Mouse (Mus musculus) brain, embryonic 18.5 days (tissue): ENCODE results near the gene Foxc1.

Experiments
- DNase-seq: peaks from one replicate; pipeline ENCODE4 v3.0.0-alpha.2; 2012; ENCODE audit warnings: low read depth, low spot score

Foxc1 gene

GRCm38 (mm10) chr13:31806890-31807735 lies 680 bp downstream of the Foxc1 start:
- no peak for DNase-seq

DNA sequence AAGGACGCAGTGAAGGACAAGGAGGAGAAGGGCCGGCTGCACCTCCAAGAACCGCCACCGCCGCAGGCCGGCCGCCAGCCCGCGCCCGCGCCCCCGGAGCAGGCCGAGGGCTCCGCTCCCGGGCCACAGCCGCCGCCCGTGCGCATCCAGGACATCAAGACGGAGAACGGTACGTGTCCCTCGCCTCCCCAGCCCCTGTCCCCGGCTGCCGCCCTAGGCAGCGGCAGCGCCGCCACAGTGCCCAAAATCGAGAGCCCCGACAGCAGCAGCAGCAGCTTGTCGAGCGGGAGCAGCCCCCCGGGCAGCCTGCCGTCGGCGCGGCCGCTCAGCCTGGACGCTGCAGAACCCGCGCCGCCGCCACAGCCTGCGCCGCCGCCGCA lies 1.3 kb downstream of the Foxc1 start:
- DNase-seq = no peak

GRCm38 (mm10) chr13:31808116-31808803 lies 1.8 kb downstream of the Foxc1 start:
- DNase-seq = no peak

GRCm38 (mm10) chr13:31808804-31809420 lies 2.5 kb downstream of the Foxc1 start:
- DNase-seq = no peak

GRCm38 (mm10) chr13:31809701-31810100 lies 3.3 kb downstream of the Foxc1 start:
- DNase-seq = no peak

DNA sequence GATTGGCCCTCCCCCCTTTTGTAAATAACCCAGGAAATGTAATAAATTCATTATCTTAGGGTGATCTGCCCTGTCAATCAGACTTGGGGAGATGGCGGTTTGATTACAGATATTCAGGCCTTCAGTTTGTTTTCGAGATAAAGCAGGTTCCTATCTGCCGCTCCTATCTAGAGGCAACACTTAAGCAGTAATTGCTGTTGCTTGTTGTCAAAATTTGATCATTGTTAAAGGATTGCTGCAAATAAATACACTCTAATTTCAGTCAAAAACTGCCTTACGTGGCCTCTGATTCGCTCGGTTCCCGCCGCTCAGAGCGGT lies 3.9 kb downstream of the Foxc1 start:
- DNase-seq = no peak

DNA sequence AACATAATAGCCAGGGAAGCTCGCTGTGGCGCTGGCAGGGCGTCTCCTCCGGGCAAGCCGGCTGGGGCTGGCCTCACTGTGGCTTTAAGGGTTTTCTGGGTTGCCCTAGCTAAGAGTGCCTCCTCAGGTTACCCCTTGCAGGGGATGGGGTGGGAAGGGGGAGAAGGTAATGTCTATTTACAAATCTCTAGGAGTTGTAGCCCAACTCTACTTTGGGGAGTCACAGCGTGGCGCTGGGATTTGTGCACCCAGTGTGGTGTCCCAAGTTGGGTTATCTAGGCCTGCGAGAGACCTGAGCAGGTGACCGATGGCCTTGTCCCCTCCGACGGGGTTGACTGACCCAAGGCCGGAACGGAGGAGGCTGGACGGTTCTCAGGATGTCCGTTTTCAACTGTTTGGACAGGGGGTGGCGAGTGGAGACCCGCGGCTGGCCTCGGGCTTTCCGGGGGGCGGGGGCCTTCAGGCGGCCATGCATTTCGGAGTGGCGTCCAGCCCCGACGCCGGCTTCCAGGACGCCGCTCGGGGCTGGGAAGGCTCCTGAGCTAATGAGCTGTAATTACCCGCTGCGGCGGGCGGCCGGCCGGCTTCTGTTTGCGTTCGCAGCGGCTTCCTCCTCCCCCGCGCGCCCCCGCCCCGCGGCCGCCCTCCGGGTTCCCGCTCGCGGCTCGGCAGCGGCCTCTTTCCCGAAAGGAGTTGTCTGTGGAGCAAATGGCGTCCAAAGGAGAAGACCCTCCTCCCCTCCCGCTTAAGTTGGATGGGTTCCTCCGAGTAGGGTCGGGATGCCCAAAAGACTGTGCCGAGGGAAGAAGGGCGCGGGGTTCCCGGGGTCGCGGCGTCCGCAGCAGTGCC lies 4.5 kb downstream of the Foxc1 start:
- DNase-seq = no peak

DNA sequence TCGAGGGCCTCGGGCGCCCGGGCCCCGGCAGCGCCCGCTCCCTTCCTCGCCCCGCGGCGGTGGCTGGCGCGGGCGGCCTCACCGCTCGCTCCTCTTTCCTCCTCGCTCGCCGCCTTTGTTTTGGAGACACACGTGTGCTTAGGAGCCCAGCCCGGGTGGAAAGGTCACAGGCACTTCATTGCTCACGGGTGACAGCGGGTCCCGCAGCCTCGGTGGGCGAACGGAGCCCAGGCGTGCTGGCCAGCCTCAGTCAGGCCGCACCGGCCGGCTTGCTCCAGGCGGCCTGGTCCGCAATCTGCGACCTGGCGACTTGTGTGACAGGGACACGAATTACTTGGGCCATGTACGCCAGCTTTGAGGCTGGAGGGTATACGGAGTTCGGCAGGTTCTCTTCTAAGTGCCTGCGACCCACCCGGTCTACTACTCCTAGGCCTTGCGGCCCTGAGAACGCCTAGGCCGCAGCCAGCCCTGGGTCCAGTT lies 5.1 kb downstream of the Foxc1 start:
- no peak for DNase-seq

DNA sequence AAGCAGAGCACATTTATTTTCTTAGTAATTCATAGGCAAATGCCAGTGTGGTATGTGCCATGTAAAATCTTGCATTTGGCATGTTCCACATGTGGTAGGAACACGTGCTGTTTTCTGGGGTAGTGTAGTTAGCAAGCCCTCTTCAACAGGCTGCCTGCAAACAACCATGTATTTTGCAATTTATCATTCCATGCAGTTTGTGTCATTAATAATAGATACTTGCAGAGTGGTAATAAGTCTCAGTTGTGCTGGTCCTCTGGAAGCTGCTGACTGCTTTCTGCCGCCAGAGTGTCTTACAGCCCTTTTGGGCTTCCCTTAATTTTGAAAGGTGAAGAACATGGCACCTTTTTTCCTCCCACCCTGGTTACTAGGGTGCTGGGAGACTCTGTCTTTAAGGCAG lies 6.3 kb downstream of the Foxc1 start:
- no peak for DNase-seq

GRCm38 (mm10) chr13:31815383-31816003 lies 9.1 kb downstream of the Foxc1 start:
- no peak for DNase-seq

- no peak for DNase-seq
These were observed 11.9 kb downstream of the Foxc1 start for GRCm38 (mm10) chr13:31818337-31818736.

DNA sequence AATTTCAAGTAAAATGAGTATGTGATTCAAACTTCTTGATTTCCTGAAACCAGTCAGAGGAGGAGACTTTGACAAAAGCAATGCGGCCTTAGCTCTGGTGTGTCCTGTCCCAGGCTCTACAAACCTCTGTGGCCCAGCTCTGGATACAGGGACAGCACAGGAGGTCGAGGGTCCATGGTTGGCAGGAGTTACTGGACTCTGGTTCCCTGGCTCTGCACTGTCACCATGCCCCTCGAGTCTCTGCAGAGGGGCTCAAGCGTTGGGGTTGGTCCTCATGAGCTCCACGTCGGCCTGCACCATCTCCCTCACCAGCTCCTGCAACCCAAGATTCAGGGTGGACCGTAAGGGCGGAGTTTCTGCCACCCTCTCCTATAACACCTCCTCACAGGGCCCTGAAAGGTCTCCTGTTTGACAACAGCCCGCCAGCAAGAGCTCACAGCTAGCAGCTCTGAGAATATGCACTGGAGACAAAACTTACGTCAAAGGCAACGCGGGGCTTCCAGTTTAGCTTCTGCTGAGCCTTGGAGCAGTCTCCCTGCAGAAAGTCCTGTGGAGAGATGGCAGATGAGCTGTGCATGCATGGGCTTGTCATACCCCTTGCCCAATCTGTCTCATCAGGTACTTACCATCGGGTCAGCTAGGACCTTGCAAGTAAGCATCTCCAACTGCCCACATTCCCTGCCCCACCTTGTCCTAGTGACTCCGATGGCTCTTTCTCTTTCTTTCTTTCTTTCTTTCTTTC lies 13.4 kb downstream of the Foxc1 start:
- DNase-seq = no peak

GRCm38 (mm10) chr13:31820587-31821017 lies 14.2 kb downstream of the Foxc1 start:
- DNase-seq = no peak

- DNase-seq = no peak
These were observed 14.6 kb downstream of the Foxc1 start for GRCm38 (mm10) chr13:31821050-31821449.

GRCm38 (mm10) chr13:31823316-31823715 lies 16.9 kb downstream of the Foxc1 start:
- DNase-seq = no peak

DNA sequence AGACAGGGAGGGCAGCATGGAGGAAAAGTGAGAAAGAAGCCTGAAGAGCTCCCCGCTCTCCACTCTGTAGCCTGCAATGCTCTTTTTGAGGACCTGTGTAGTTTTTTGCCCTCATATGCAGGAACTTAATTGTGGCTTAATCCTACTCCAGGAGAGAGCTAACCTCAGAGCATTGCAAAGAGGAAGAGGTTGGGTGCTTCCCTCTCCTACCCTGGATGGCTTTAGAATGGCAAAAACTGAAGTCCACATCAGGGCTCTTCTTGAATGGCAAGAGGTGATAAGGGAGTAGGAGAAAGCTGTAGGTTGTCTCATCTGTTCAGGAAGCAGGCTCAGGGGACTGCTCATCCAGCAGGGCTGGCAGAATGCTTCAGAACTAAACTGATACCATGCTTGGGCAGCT lies 18.7 kb downstream of the Foxc1 start:
- DNase-seq = no peak

GRCm38 (mm10) chr13:31827160-31827559 lies 20.7 kb downstream of the Foxc1 start:
- no peak for DNase-seq

DNA sequence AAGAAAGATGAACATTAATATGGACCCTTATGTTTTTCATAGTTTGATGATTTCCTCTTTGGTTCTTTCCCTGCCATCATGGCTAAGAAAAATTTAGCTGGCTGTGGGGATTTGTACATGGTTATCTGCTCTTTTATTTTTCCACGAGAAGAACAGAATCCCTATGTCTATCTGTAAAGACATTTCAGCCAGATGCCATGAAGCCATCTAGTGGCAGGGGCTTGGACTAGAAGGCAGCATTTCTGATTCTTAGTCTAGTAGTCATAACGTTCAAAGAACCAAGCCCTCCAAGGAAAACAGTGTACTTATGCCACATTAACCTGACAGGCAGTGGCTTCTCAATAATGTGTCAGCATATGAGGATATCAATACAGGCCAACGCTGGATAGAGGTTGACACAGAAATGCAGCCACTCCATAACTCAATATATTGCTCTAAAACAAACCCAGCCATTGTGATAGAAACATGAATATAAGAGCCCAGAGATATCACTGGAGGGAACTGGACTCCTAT lies 21.4 kb downstream of the Foxc1 start:
- DNase-seq = no peak

- DNase-seq = no peak
These were observed 22.0 kb downstream of the Foxc1 start for GRCm38 (mm10) chr13:31828446-31828845.

DNA sequence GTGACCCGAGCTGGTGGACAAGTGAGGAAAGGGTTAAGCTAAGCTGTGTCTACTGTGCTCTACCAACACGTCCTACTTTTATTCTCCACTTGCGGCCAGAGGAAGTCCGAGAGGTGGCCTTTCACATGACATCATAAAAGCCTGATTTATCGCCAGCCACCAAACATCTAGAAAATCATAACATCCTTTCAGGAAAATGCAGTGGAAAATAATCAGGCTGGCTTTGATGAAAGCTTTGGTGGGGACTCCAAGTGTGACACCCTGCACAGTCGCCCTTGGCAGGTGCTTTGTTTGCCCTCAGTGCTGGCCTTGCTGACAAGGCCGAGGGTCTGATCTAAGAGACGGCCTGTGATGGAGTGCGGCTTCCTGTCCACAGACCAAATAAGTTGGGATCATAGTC lies 23.9 kb downstream of the Foxc1 start:
- no peak for DNase-seq
